Mouse (Mus musculus): Measurements from ENCODE around the gene Aspscr1. TPM values are rescaled to one million over a fixed set of nuclear protein-coding genes. Genes with fewer than 3 reads are reported as not detected.

Gene Aspscr1
- polyA plus RNA-seq, 1 experiment from 2014 or later, result 154 TPM

- Histone ChIP-seq H3K9me3 (no peaks in the 10 kb centered on the region), H3K4me3 (no peak within 1 kb of the TSS), H3K27ac (replicated peaks) (no peak within 1 kb of the TSS), H3K4me2 (replicated peaks) (no peak within 1 kb of the TSS), H3K4me1 (no peaks in the 10 kb centered on the region), H3K9ac (replicated peaks) (no peak within 1 kb of the TSS), H3K36me3 (no peaks in the 10 kb centered on the region), H3K27me3 (no peaks in the 10 kb centered on the region)
- 82% methylated on average over 12 of the region's 12 CpGs for WGBS
- no peak for ATAC-seq (replicated peaks)
These were observed 59.3 kb downstream of the Aspscr1 start, which contains the start of gene Cbr2 for GRCm38 (mm10) chr11:120731858-120732680. Gene Cbr2, minus strand, starts transcription at chr11:120732114.

- no peak overlapping the region for H3K27ac ChIP-seq (replicated peaks)
- no peak for ATAC-seq (replicated peaks)
These were observed 60.7 kb downstream of the Aspscr1 start for GRCm38 (mm10) chr11:120733521-120733920.

GRCm38 (mm10) chr11:120736424-120736823 lies 63.7 kb downstream of the Aspscr1 start:
- H3K9ac ChIP-seq (replicated peaks), result no peak overlapping the region

More at GRCm38 (mm10) chr11:120733521-120733920, 60.7 kb downstream of the Aspscr1 start:
- no peaks in the 10 kb centered on the region for H3K4me1 ChIP-seq
- H3K4me2 ChIP-seq (replicated peaks), result no peak overlapping the region
- 61% methylated on average over 6 of the region's 6 CpGs for WGBS
- no peaks in the 10 kb centered on the region for H3K36me3 ChIP-seq
- no peaks in the 10 kb centered on the region for H3K27me3 ChIP-seq
- H3K4me3 ChIP-seq, result no peak overlapping the region
- H3K9ac ChIP-seq (replicated peaks), result no peak overlapping the region
- H3K9me3 ChIP-seq, result no peaks in the 10 kb centered on the region

GRCm38 (mm10) chr11:120740981-120741380 lies 68.2 kb downstream of the Aspscr1 start:
- no peaks in the 10 kb centered on the region for H3K9me3 ChIP-seq
- H3K4me1 ChIP-seq, result no peaks in the 10 kb centered on the region
- no peak for ATAC-seq (replicated peaks)
- no peak overlapping the region for H3K4me3 ChIP-seq
- H3K36me3 ChIP-seq, result no peaks in the 10 kb centered on the region
- H3K27ac ChIP-seq (replicated peaks), result no peak overlapping the region
- H3K4me2 ChIP-seq (replicated peaks), result no peak overlapping the region
- no peak overlapping the region for H3K9ac ChIP-seq (replicated peaks)
- H3K27me3 ChIP-seq, result no peaks in the 10 kb centered on the region
- WGBS, result 92% methylated on average over 5 of the region's 5 CpGs

More at GRCm38 (mm10) chr11:120736424-120736823, 63.7 kb downstream of the Aspscr1 start:
- no peak overlapping the region for H3K4me2 ChIP-seq (replicated peaks)
- no peak overlapping the region for H3K27ac ChIP-seq (replicated peaks)
- no peaks in the 10 kb centered on the region for H3K4me1 ChIP-seq
- no peaks in the 10 kb centered on the region for H3K9me3 ChIP-seq
- no peak overlapping the region for H3K4me3 ChIP-seq
- H3K27me3 ChIP-seq, result no peaks in the 10 kb centered on the region
- 74% methylated on average over 6 of the region's 6 CpGs for WGBS
- H3K36me3 ChIP-seq, result no peaks in the 10 kb centered on the region
- ATAC-seq (replicated peaks), result no peak

GRCm38 (mm10) chr11:120744121-120744701 lies 71.4 kb downstream of the Aspscr1 start:
- H3K36me3 ChIP-seq, result no peaks in the 10 kb centered on the region
- ATAC-seq (replicated peaks), result no peak
- no peak overlapping the region for H3K9ac ChIP-seq (replicated peaks)
- no peak overlapping the region for H3K4me2 ChIP-seq (replicated peaks)
- H3K4me3 ChIP-seq, result no peak overlapping the region
- WGBS, result 79% methylated on average over 7 of the region's 7 CpGs
- no peaks in the 10 kb centered on the region for H3K4me1 ChIP-seq
- no peaks in the 10 kb centered on the region for H3K9me3 ChIP-seq
- no peak overlapping the region for H3K27ac ChIP-seq (replicated peaks)
- H3K27me3 ChIP-seq, result no peaks in the 10 kb centered on the region

- 80% methylated on average over 4 of the region's 4 CpGs for WGBS
- ATAC-seq (replicated peaks), result no peak
- Histone ChIP-seq H3K9me3 (no peaks in the 10 kb centered on the region), H3K4me2 (replicated peaks) (no peak overlapping the region), H3K4me3 (no peak overlapping the region), H3K27ac (replicated peaks) (no peak overlapping the region), H3K4me1 (no peaks in the 10 kb centered on the region), H3K36me3 (no peaks in the 10 kb centered on the region), H3K9ac (replicated peaks) (no peak overlapping the region), H3K27me3 (no peaks in the 10 kb centered on the region)
These were observed 75.2 kb downstream of the Aspscr1 start for GRCm38 (mm10) chr11:120747974-120748373.

GRCm38 (mm10) chr11:120749430-120749829 lies 76.7 kb downstream of the Aspscr1 start:
- WGBS, result 63% methylated on average over 8 of the region's 8 CpGs
- Histone ChIP-seq H3K9me3 (no peaks in the 10 kb centered on the region), H3K36me3 (no peaks in the 10 kb centered on the region), H3K9ac (replicated peaks) (no peak overlapping the region), H3K27ac (replicated peaks) (no peak overlapping the region), H3K4me1 (no peaks in the 10 kb centered on the region), H3K4me3 (no peak overlapping the region), H3K4me2 (replicated peaks) (no peak overlapping the region), H3K27me3 (no peaks in the 10 kb centered on the region)
- no peak for ATAC-seq (replicated peaks)

- H3K4me2 ChIP-seq (replicated peaks), result no peak overlapping the region
- H3K9me3 ChIP-seq, result no peaks in the 10 kb centered on the region
- WGBS, result 72% methylated on average over 4 of the region's 4 CpGs
- H3K4me1 ChIP-seq, result no peaks in the 10 kb centered on the region
- H3K4me3 ChIP-seq, result no peak overlapping the region
- no peak overlapping the region for H3K27ac ChIP-seq (replicated peaks)
- no peaks in the 10 kb centered on the region for H3K36me3 ChIP-seq
- H3K9ac ChIP-seq (replicated peaks), result no peak overlapping the region
- no peak for ATAC-seq (replicated peaks)
- no peaks in the 10 kb centered on the region for H3K27me3 ChIP-seq
These were observed 78.8 kb downstream of the Aspscr1 start for GRCm38 (mm10) chr11:120751606-120752005.

Small RNAs within 50 kb of the gene (microRNA-seq; reads per million reads assigned to microRNA genes)
- gene Mir6936, result 2.0 reads per million

Other genes with a start within 250 kb of the Aspscr1 start
- gene Nploc4, start 235.3 kb upstream of the Aspscr1 start, polyA plus RNA-seq (2015; fragmentation: Nextera tagmentation; extraction: Ambion mirVana), result 34.8 and 35.2 TPM in 2 replicates
- gene Tspan10, start 230.3 kb upstream of the Aspscr1 start, polyA plus RNA-seq (2015; fragmentation: Nextera tagmentation; extraction: Ambion mirVana), result not detected in 2 replicates
- gene Pde6g, start 219.5 kb upstream of the Aspscr1 start, polyA plus RNA-seq (2015; fragmentation: Nextera tagmentation; extraction: Ambion mirVana), result 0.18 TPM in 1 of 2 replicates, not detected in the other
- gene Oxld1, start 214.9 kb upstream of the Aspscr1 start, polyA plus RNA-seq (2015; fragmentation: Nextera tagmentation; extraction: Ambion mirVana), result 11.1 and 12.0 TPM in 2 replicates
- 25.2 and 29.9 TPM in 2 replicates for gene Ccdc137, start 214.9 kb upstream of the Aspscr1 start, polyA plus RNA-seq (2015; fragmentation: Nextera tagmentation; extraction: Ambion mirVana)
- gene Arl16, start 205.4 kb upstream of the Aspscr1 start, polyA plus RNA-seq (2015; fragmentation: Nextera tagmentation; extraction: Ambion mirVana), result 49.1 and 50.8 TPM in 2 replicates
- 111 and 113 TPM in 2 replicates for gene Mrpl12, start 188.4 kb upstream of the Aspscr1 start, polyA plus RNA-seq (2015; fragmentation: Nextera tagmentation; extraction: Ambion mirVana)
- 27.0 and 32.9 TPM in 2 replicates for gene Slc25a10, start 181.1 kb upstream of the Aspscr1 start, polyA plus RNA-seq (2015; fragmentation: Nextera tagmentation; extraction: Ambion mirVana)
- 0.09 TPM in 2 replicates for gene Gcgr, start 142.3 kb upstream of the Aspscr1 start, polyA plus RNA-seq (2015; fragmentation: Nextera tagmentation; extraction: Ambion mirVana)
- 242 and 245 TPM in 2 replicates for gene Mcrip1, start 123.2 kb upstream of the Aspscr1 start, polyA plus RNA-seq (2015; fragmentation: Nextera tagmentation; extraction: Ambion mirVana)
- gene Ppp1r27, start 121.8 kb upstream of the Aspscr1 start, polyA plus RNA-seq (2015; fragmentation: Nextera tagmentation; extraction: Ambion mirVana), result 0.23 TPM in 1 of 2 replicates, not detected in the other
- gene P4hb, start 99.7 kb upstream of the Aspscr1 start, polyA plus RNA-seq (2015; fragmentation: Nextera tagmentation; extraction: Ambion mirVana), result 234 and 239 TPM in 2 replicates
- 464 TPM in 2 replicates for gene Arhgdia, start 91.3 kb upstream of the Aspscr1 start, polyA plus RNA-seq (2015; fragmentation: Nextera tagmentation; extraction: Ambion mirVana)
- gene Alyref, start 74.6 kb upstream of the Aspscr1 start, polyA plus RNA-seq (2015; fragmentation: Nextera tagmentation; extraction: Ambion mirVana), result 372 and 388 TPM in 2 replicates
- gene Anapc11, start 74.6 kb upstream of the Aspscr1 start, polyA plus RNA-seq (2015; fragmentation: Nextera tagmentation; extraction: Ambion mirVana), result 199 and 205 TPM in 2 replicates
- gene Npb, start 64.5 kb upstream of the Aspscr1 start, polyA plus RNA-seq (2015; fragmentation: Nextera tagmentation; extraction: Ambion mirVana), result 0.51 and 0.65 TPM in 2 replicates
- 167 and 174 TPM in 2 replicates for gene Pcyt2, start 55.0 kb upstream of the Aspscr1 start, polyA plus RNA-seq (2015; fragmentation: Nextera tagmentation; extraction: Ambion mirVana)
- 51.4 and 53.1 TPM in 2 replicates for gene Sirt7, start 47.7 kb upstream of the Aspscr1 start, polyA plus RNA-seq (2015; fragmentation: Nextera tagmentation; extraction: Ambion mirVana)
- gene Mafg, start 39.4 kb upstream of the Aspscr1 start, polyA plus RNA-seq (2015; fragmentation: Nextera tagmentation; extraction: Ambion mirVana), result 42.1 and 44.1 TPM in 2 replicates
- 30.9 and 35.3 TPM in 2 replicates for gene Pycr1, start 29.2 kb upstream of the Aspscr1 start, polyA plus RNA-seq (2015; fragmentation: Nextera tagmentation; extraction: Ambion mirVana)
- gene Myadml2, start 24.8 kb upstream of the Aspscr1 start, polyA plus RNA-seq (2015; fragmentation: Nextera tagmentation; extraction: Ambion mirVana), result 0.47 TPM in 1 of 2 replicates, not detected in the other
- 0.46 and 1.1 TPM in 2 replicates for gene Notum, start 11.8 kb upstream of the Aspscr1 start, polyA plus RNA-seq (2015; fragmentation: Nextera tagmentation; extraction: Ambion mirVana)
- 97.9 and 103 TPM in 2 replicates for gene Cenpx, start 40.8 kb downstream of the Aspscr1 start, polyA plus RNA-seq (2015; fragmentation: Nextera tagmentation; extraction: Ambion mirVana)
- gene Lrrc45, start 41.0 kb downstream of the Aspscr1 start, polyA plus RNA-seq (2015; fragmentation: Nextera tagmentation; extraction: Ambion mirVana), result 94.1 and 94.8 TPM in 2 replicates
- gene Rac3, start 48.5 kb downstream of the Aspscr1 start, polyA plus RNA-seq (2015; fragmentation: Nextera tagmentation; extraction: Ambion mirVana), result 245 and 251 TPM in 2 replicates
- 9.0 and 9.3 TPM in 2 replicates for gene Dcxr, start 54.3 kb downstream of the Aspscr1 start, polyA plus RNA-seq (2015; fragmentation: Nextera tagmentation; extraction: Ambion mirVana)
- 0.64 and 0.69 TPM in 2 replicates for gene Cbr2, start 59.1 kb downstream of the Aspscr1 start, polyA plus RNA-seq (2015; fragmentation: Nextera tagmentation; extraction: Ambion mirVana)
- 1.8 and 2.4 TPM in 2 replicates for gene Hmga1b, start 89.8 kb downstream of the Aspscr1 start, polyA plus RNA-seq (2015; fragmentation: Nextera tagmentation; extraction: Ambion mirVana)
- 88.5 and 94.5 TPM in 2 replicates for gene Rfng, start 111.2 kb downstream of the Aspscr1 start, polyA plus RNA-seq (2015; fragmentation: Nextera tagmentation; extraction: Ambion mirVana)
- 276 and 287 TPM in 2 replicates for gene Gps1, start 111.3 kb downstream of the Aspscr1 start, polyA plus RNA-seq (2015; fragmentation: Nextera tagmentation; extraction: Ambion mirVana)
- gene Dus1l, start 123.4 kb downstream of the Aspscr1 start, polyA plus RNA-seq (2015; fragmentation: Nextera tagmentation; extraction: Ambion mirVana), result 50.0 and 50.1 TPM in 2 replicates
- 78.3 and 80.6 TPM in 2 replicates for gene Fasn, start 151.6 kb downstream of the Aspscr1 start, polyA plus RNA-seq (2015; fragmentation: Nextera tagmentation; extraction: Ambion mirVana)

All from forebrain, embryonic 15.5 days (tissue).